Mouse (Mus musculus): Measurements from ENCODE around the gene Gm27029. TPM values are rescaled to one million over a fixed set of nuclear protein-coding genes. Genes with fewer than 3 reads are reported as not detected.

Gm27029 gene
- polyA plus RNA-seq, 1 experiment: 3.1 TPM

- Histone ChIP-seq H3K4me3 (replicated peaks; ENCODE audit: insufficient read depth, low read depth, low read length) (no peak overlapping the region), H3K27me3 (ENCODE audit: control insufficient read depth, insufficient read depth, low read length) (no peaks in the 10 kb centered on the region), H3K27ac (ENCODE audit: insufficient read depth, low read length) (no peak overlapping the region), H3K4me1 (ENCODE audit: control insufficient read depth, insufficient read depth, low read length) (peaks cover 13% of the 10 kb centered on the region)
- 92% methylated on average over 9 of the region's 9 CpGs for WGBS
- TF ChIP-seq CTCF (IDR thresholded peaks at IDR 0.05; ENCODE audit: borderline replicate concordance, insufficient read depth, low read depth, low read length) (no peak), POLR2A (IDR thresholded peaks at IDR 0.05; ENCODE audit: borderline replicate concordance, insufficient read depth, low read length) (no peak)
- DNase-seq: no peak
Observed at GRCm38 (mm10) chr11:101431327-101431726, 6.7 kb upstream of the Gm27029 start.

GRCm38 (mm10) chr11:101426165-101426564 lies 1.6 kb upstream of the Gm27029 start:
- TF ChIP-seq POLR2A (IDR thresholded peaks at IDR 0.05; ENCODE audit: borderline replicate concordance, insufficient read depth, low read length) (no peak), CTCF (IDR thresholded peaks at IDR 0.05; ENCODE audit: borderline replicate concordance, insufficient read depth, low read depth, low read length) (no peak)
- DNase-seq: no peak
- WGBS: 61% methylated on average over 8 of the region's 8 CpGs
- H3K4me1 ChIP-seq (ENCODE audit: control insufficient read depth, insufficient read depth, low read length): peaks cover 9% of the 10 kb centered on the region
- H3K27ac ChIP-seq (ENCODE audit: insufficient read depth, low read length): no peak overlapping the region
- H3K4me3 ChIP-seq (replicated peaks; ENCODE audit: insufficient read depth, low read depth, low read length): peak overlapping the region; percentile 98
- no peaks in the 10 kb centered on the region for H3K27me3 ChIP-seq (ENCODE audit: control insufficient read depth, insufficient read depth, low read length)

- TF ChIP-seq POLR2A (IDR thresholded peaks at IDR 0.05; ENCODE audit: borderline replicate concordance, insufficient read depth, low read length) (peak; percentile 76; the same call in 1 of the 2 replicates), CTCF (IDR thresholded peaks at IDR 0.05; ENCODE audit: borderline replicate concordance, insufficient read depth, low read depth, low read length) (no peak; the same call in 1 of the 2 replicates)
- peak; percentile 95 to 97 for DNase-seq
- Histone ChIP-seq H3K27me3 (ENCODE audit: control insufficient read depth, insufficient read depth, low read length) (no peaks in the 10 kb centered on the region), H3K4me3 (replicated peaks; ENCODE audit: insufficient read depth, low read depth, low read length) (peak within 1 kb of the TSS; percentile 98), H3K27ac (ENCODE audit: insufficient read depth, low read length) (peak within 1 kb of the TSS; percentile 78), H3K4me1 (ENCODE audit: control insufficient read depth, insufficient read depth, low read length) (peaks cover 9% of the 10 kb centered on the region)
- WGBS: under 1% methylated on average over 81 of the region's 81 CpGs
Observed at GRCm38 (mm10) chr11:101424925-101425813, 573 bp upstream of the Gm27029 start, which contains the start of the genes Rundc1 and Ptges3l. TSS of gene Rundc1 (plus strand) at chr11:101425085. TSS of gene Ptges3l (minus strand) at chr11:101425333.

- TF ChIP-seq CTCF (IDR thresholded peaks at IDR 0.05; ENCODE audit: borderline replicate concordance, insufficient read depth, low read depth, low read length) (no peak), POLR2A (IDR thresholded peaks at IDR 0.05; ENCODE audit: borderline replicate concordance, insufficient read depth, low read length) (no peak)
- 91% methylated on average over 5 of the region's 5 CpGs for WGBS
- Histone ChIP-seq H3K27me3 (ENCODE audit: control insufficient read depth, insufficient read depth, low read length) (no peaks in the 10 kb centered on the region), H3K4me1 (ENCODE audit: control insufficient read depth, insufficient read depth, low read length) (peaks cover 4% of the 10 kb centered on the region), H3K4me3 (replicated peaks; ENCODE audit: insufficient read depth, low read depth, low read length) (no peak overlapping the region), H3K27ac (ENCODE audit: insufficient read depth, low read length) (no peak overlapping the region)
- DNase-seq: no peak
Observed at GRCm38 (mm10) chr11:101420148-101420547, 4.4 kb downstream of the Gm27029 start.

GRCm38 (mm10) chr11:101419610-101420009 lies 5.0 kb downstream of the Gm27029 start:
- Histone ChIP-seq H3K27me3 (ENCODE audit: control insufficient read depth, insufficient read depth, low read length) (no peaks in the 10 kb centered on the region), H3K27ac (ENCODE audit: insufficient read depth, low read length) (no peak overlapping the region), H3K4me1 (ENCODE audit: control insufficient read depth, insufficient read depth, low read length) (peaks cover 4% of the 10 kb centered on the region), H3K4me3 (replicated peaks; ENCODE audit: insufficient read depth, low read depth, low read length) (no peak overlapping the region)
- DNase-seq: no peak
- TF ChIP-seq CTCF (IDR thresholded peaks at IDR 0.05; ENCODE audit: borderline replicate concordance, insufficient read depth, low read depth, low read length) (no peak), POLR2A (IDR thresholded peaks at IDR 0.05; ENCODE audit: borderline replicate concordance, insufficient read depth, low read length) (no peak)
- 33% methylated on average over 3 of the region's 3 CpGs for WGBS

GRCm38 (mm10) chr11:101418991-101419390 lies 5.6 kb downstream of the Gm27029 start:
- Histone ChIP-seq H3K27me3 (ENCODE audit: control insufficient read depth, insufficient read depth, low read length) (no peaks in the 10 kb centered on the region), H3K4me3 (replicated peaks; ENCODE audit: insufficient read depth, low read depth, low read length) (no peak overlapping the region), H3K4me1 (ENCODE audit: control insufficient read depth, insufficient read depth, low read length) (no peaks in the 10 kb centered on the region; the same call in 1 of the 2 replicates), H3K27ac (ENCODE audit: insufficient read depth, low read length) (no peak overlapping the region)
- no peak for DNase-seq
- TF ChIP-seq POLR2A (IDR thresholded peaks at IDR 0.05; ENCODE audit: borderline replicate concordance, insufficient read depth, low read length) (no peak), CTCF (IDR thresholded peaks at IDR 0.05; ENCODE audit: borderline replicate concordance, insufficient read depth, low read depth, low read length) (no peak)
- WGBS: 48% methylated on average over 6 of the region's 6 CpGs

GRCm38 (mm10) chr11:101417101-101417855 lies 7.3 kb downstream of the Gm27029 start, which contains the start of gene Aarsd1:
TSS of gene Aarsd1 (minus strand) at chr11:101417615.
- H3K27me3 ChIP-seq (ENCODE audit: control insufficient read depth, insufficient read depth, low read length): no peaks in the 10 kb centered on the region
- peak within 1 kb of the TSS; percentile 60 for H3K27ac ChIP-seq (ENCODE audit: insufficient read depth, low read length)
- WGBS: under 1% methylated on average over 45 of the region's 45 CpGs
- H3K4me3 ChIP-seq (replicated peaks; ENCODE audit: insufficient read depth, low read depth, low read length): peak within 1 kb of the TSS; percentile 90
- DNase-seq: peak; percentile 90 to 95
- H3K4me1 ChIP-seq (ENCODE audit: control insufficient read depth, insufficient read depth, low read length): no peaks in the 10 kb centered on the region
- peak; percentile 77 for TF ChIP-seq POLR2A (IDR thresholded peaks at IDR 0.05; ENCODE audit: borderline replicate concordance, insufficient read depth, low read length)
- no peak for TF ChIP-seq CTCF (IDR thresholded peaks at IDR 0.05; ENCODE audit: borderline replicate concordance, insufficient read depth, low read depth, low read length)

All from cerebellum, adult 2 months (tissue).